Mouse (Mus musculus) gastrocnemius, postnatal 25 days (tissue): ENCODE results near the gene Esrrg. TPM values are rescaled to one million over a fixed set of nuclear protein-coding genes. Genes with fewer than 3 reads are reported as not detected.

Experiments used
- DNase-seq: peaks from one replicate; pipeline ENCODE4 v3.0.0; 2022
- total RNA-seq, 2 experiments: library from RNA; stranded (reverse); gene quantifications; 1 replicate in 1 of 2; 2 replicates in 1 of 2; pipeline ENCODE4 v1.2.3; 2021

Gene Esrrg
- total RNA-seq, 2 experiments from 2014 or later, result 15.1 to 24.8 TPM

GRCm38 (mm10) chr1:187707176-187707575, 98.6 kb downstream of the Esrrg start:
- DNase-seq, result no peak

DNA sequence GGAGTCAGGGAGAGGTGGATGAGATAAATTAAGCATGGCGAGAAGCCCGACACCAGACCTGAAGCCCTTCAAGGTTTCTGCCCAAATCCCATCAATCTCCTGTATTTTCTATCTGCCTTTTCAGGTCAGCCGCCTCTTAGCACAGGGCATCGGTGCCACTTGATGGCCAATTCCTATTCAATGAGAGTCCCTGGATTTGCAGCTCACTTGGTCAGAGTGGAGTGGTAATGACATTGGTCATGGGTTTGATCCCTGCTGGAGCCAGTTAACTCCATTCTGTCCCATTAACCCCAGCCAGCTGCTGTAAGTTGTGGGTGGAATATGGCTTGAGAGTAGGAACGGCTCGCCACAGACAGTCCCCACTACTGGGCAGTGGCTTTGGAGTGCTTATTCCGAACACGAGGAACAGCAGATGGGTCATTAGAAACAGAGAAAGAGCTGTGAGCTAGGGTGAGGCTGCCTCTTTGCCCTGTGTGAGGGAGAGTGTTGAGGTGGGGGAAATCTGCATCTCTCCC, 101.9 kb downstream of the Esrrg start:
- DNase-seq, result no peak

- no peak for DNase-seq
Observed at GRCm38 (mm10) chr1:187721035-187721434, 112.4 kb downstream of the Esrrg start.

DNA sequence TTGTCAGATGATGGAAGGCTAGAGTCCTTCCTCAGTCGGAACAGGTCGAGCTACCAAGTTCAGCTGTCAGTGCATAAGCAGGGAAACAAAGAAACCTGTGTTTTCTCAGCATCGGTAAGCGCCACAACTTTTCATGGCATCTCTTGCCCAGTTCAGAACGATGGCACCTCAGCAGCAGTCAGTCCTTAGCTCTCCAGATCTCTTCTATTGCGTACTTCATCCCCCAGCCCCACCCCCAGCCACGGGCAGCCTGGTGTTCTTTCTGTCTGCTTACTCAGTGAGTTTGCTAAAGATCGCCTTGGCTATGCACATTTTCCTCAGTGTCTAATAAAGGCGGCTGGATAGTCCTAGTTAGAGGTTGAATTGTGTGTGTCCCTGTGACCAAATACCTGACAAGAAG, 113.4 kb downstream of the Esrrg start:
- no peak for DNase-seq

GRCm38 (mm10) chr1:187724651-187725050, 116.1 kb downstream of the Esrrg start:
- DNase-seq, result no peak

DNA sequence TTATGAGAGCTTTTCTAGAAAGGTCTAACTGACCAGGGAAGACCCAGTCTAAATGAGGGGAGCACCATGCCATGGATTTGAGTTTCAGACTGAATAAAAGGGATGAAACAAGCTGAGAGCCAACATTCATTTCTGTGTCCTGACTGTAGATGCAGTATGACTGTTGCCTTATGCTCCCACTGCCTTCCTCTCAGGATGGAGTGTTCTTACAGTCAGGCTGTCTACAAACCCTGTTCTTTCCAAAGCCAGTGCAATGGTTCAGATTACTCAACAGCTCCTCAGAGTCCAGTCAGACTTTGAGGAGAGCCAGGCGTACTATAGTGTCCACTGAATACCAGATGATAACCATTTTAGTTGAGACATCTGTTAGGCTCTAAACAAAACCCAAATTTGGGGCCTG, 116.8 kb downstream of the Esrrg start:
- DNase-seq, result no peak

- no peak for DNase-seq
Observed at GRCm38 (mm10) chr1:187731171-187731570, 122.6 kb downstream of the Esrrg start.

GRCm38 (mm10) chr1:187736507-187736906, 127.9 kb downstream of the Esrrg start:
- DNase-seq, result no peak

DNA sequence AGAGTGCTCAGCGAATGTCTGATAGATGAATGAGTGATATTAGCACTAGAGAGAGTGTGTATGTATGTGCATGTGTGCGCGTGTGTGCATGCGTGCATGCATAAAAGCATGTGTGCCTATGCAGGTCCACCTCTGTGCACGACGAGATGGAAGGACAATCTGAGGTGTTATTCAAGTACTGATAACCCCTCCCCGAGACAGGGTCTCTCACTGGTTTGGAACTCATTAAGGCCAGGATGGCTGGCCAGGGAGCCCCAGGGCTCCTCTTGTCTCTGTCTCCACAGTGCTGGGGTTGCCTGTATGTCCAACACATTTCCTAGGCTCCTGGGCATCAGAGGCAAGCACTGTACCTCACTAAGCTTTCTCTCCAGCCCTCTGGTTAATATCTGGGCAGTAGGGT, 128.7 kb downstream of the Esrrg start:
- no peak for DNase-seq

DNA sequence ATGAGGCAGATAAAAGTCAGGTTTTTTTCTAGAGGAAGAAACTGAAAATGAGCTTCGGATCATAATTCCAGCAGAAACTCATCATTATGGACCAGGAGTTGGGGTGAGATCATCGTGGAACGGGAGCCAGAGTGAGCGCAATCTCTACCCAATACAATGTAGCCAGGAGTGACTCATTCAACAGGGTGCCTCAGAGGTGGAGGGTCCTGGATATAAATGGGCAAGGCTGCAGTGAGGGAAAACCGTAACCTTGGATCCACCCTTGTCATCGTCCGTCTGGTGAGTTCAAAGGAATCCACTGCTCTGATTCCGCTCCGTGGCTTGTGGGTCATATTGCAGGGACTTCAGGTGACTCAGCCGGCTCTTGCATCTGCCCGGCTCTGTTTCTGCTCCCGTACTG, 131.9 kb downstream of the Esrrg start:
- DNase-seq, result peak; percentile 14

DNA sequence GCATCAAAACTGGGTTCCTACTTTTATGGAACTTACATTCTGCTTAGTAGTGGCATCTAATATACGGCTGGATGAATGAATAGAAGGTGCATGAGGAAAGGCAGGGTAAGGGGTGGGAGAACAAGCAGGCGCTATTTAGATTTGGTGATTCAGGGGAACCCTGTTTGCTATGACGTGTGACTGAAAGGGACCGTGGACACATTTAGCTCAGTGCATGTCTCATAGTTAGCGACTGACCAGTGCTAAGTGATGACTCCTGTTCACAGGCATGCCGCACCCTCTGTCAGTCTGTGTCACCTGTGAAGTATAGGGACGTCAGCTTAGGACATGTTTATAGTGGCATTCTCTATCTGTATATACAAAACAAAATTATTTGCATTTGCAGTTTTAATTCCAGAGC, 132.7 kb downstream of the Esrrg start:
- no peak for DNase-seq

- no peak for DNase-seq
Observed at GRCm38 (mm10) chr1:187742071-187742470, 133.5 kb downstream of the Esrrg start.

GRCm38 (mm10) chr1:187749294-187749693, 140.7 kb downstream of the Esrrg start:
- DNase-seq, result no peak

DNA sequence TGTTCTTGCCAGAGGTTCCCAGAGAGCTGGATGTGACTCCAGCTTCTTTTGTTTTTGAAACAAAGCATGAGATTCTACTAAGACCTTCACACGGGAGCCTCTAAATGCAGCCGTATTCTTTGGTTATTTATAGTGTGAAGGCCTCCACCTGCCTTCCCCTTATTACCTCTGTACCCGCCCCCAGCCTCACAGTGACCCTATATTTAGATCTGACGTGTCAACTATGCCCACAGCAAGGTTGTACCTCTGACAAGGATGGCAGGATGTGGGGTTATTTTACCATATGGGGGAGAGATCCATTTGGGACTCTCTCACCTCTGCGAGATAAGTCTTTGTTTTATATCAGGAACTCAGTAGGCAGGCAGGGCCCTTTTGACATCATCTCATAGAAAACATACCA, 141.3 kb downstream of the Esrrg start:
- DNase-seq, result no peak

GRCm38 (mm10) chr1:187755528-187755927, 146.9 kb downstream of the Esrrg start:
- DNase-seq, result no peak

- DNase-seq, result no peak
Observed at GRCm38 (mm10) chr1:187757981-187758380, 149.4 kb downstream of the Esrrg start.

DNA sequence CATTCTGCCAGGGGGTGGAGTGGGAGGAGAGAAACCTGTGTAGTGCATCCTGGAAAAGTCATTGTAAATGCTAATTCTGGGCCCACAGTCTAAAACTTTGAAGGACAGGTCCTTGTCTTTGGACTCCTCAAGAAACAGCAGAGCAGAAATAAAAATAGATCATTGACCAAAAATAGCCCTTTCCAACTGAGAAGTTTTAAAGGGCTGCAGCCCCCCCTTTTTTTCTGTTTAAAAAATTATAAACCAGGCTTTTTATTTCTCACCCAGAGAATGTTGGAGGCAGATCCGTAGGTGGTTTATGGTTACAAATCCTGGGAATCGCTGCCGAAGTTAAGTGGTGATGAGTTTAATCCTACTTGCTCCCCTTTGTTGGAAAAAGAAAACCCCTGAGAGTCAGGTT, 150.0 kb downstream of the Esrrg start:
- no peak for DNase-seq

DNA sequence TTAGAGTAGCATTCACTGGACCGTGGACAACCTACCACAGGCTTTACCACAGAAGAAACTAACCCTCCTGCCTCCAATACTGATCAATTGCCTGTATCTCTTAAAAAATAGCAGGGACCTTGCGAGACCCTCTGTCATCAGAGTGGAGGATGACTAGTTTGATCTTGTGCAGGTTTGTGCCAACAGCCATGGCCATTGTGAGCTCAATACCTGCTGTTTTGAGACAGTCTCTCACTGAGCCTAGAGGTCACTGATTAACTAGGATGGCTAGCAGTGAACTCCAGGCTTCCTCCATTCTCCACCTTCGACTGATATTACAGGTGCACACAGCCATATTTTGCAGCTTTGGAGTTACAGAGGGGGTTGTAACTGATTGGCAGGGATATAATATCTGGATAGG, 150.9 kb downstream of the Esrrg start:
- no peak for DNase-seq

- DNase-seq, result no peak
Observed at GRCm38 (mm10) chr1:187762641-187763450, 154.3 kb downstream of the Esrrg start.

DNA sequence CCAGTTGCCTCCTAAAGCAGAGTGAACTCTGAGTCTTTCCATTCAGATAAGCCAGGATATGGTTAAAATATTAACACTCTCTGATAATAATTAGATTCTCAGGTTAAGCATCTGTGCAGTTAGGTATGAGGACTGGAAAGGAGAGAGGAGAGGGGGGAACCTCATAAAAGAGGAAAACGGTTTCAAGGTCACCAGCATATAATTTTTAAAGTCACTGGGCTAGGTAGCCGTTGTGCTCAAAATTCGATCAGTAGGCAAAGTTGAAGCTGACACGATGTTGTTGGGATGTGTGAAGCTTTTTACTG, 154.8 kb downstream of the Esrrg start:
- no peak for DNase-seq

- no peak for DNase-seq
Observed at GRCm38 (mm10) chr1:187763821-187764220, 155.2 kb downstream of the Esrrg start.

GRCm38 (mm10) chr1:187765577-187765976, 157.0 kb downstream of the Esrrg start:
- DNase-seq, result no peak

- no peak for DNase-seq
Observed at GRCm38 (mm10) chr1:187767355-187767754, 158.8 kb downstream of the Esrrg start.

DNA sequence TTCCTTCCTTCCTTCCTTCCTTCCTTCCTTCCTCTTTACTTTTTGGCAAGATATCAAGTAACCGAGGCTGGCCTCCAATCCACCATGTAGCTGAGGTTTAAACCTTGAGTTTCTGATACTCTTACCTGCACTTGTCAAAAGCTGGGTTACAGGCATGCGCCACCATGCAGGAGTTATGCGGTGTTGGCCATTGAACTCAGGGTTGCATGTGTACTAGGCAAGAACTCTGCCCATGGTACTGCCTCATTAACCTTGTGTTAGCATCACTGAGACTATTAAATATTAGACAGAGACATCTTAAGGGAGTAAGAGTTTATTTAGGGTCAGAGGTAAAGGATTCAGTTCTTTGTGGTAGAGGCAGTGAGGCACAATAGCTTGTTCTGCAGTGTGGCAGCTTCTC, 161.6 kb downstream of the Esrrg start:
- DNase-seq, result no peak
